22 mouse cellular contexts compared by ENCODE assay signal in genomic region chr16:44611525-44611924, GRCm38 (mm10).
"Had no signal": no experiment of that assay in that cellular context is flagged by ENCODE, and none has a peak within 500 bp of the region (broad histone marks: within the 10 kb centered on the region; RNA-seq: fewer than 3 reads in every experiment).

No protein-coding gene starts in this region.

- H3K4me2 ChIP-seq: kidney, embryonic 15.5 days; liver, embryonic 12.5 days; liver, embryonic 15.5 days; lung, embryonic 15.5 days; midbrain, embryonic 12.5 days; midbrain, embryonic 15.5 days; neural tube, embryonic 13.5 days had no signal

- H3K4me1 ChIP-seq: liver, embryonic 12.5 days; liver, embryonic 15.5 days had no signal

- H3K27me3 ChIP-seq: kidney, embryonic 15.5 days; liver, embryonic 12.5 days; liver, embryonic 15.5 days; lung, embryonic 15.5 days; midbrain, embryonic 12.5 days; midbrain, embryonic 15.5 days; neural tube, embryonic 13.5 days had no signal

- DNase-seq: kidney, adult 8-10 months; kidney, postnatal 10 days; kidney, postnatal 36 days; layer of hippocampus, postnatal 36 days; liver; lung, adult 18-20 months; lung, postnatal 10 days; lung, postnatal 4 days; thymus, adult 2 months; thymus, postnatal 14 days; thymus, postnatal 4 days had no signal

- H3K27ac ChIP-seq: kidney, embryonic 15.5 days; left cerebral cortex, adult 2 months; liver, embryonic 12.5 days; liver, embryonic 15.5 days; lung, embryonic 15.5 days; midbrain, embryonic 12.5 days; midbrain, embryonic 15.5 days; neural tube, embryonic 13.5 days; stomach, postnatal 0 days had no signal

- H3K4me3 ChIP-seq: kidney, embryonic 15.5 days; left cerebral cortex, adult 2 months; liver, embryonic 12.5 days; liver, embryonic 15.5 days; lung, embryonic 15.5 days; midbrain, embryonic 12.5 days; midbrain, embryonic 15.5 days; myocyte; neural tube, embryonic 13.5 days had no signal

- H3K9ac ChIP-seq: kidney, embryonic 15.5 days; liver, embryonic 12.5 days; liver, embryonic 15.5 days; lung, embryonic 15.5 days; midbrain, embryonic 12.5 days; midbrain, embryonic 15.5 days; neural tube, embryonic 13.5 days had no signal

- H3K36me3 ChIP-seq: kidney, embryonic 15.5 days; liver, embryonic 12.5 days; liver, embryonic 15.5 days; lung, embryonic 15.5 days; midbrain, embryonic 12.5 days; midbrain, embryonic 15.5 days; neural tube, embryonic 13.5 days had no signal

- H3K9me3 ChIP-seq: kidney, embryonic 15.5 days; liver, embryonic 12.5 days; liver, embryonic 15.5 days; lung, embryonic 15.5 days; midbrain, embryonic 12.5 days; midbrain, embryonic 15.5 days; neural tube, embryonic 13.5 days had no signal

- ATAC-seq: intestine, postnatal 0 days; liver, embryonic 12.5 days; midbrain, embryonic 15.5 days had no signal
